Mouse (Mus musculus): ENCODE data around the gene Slit3.

DNA sequence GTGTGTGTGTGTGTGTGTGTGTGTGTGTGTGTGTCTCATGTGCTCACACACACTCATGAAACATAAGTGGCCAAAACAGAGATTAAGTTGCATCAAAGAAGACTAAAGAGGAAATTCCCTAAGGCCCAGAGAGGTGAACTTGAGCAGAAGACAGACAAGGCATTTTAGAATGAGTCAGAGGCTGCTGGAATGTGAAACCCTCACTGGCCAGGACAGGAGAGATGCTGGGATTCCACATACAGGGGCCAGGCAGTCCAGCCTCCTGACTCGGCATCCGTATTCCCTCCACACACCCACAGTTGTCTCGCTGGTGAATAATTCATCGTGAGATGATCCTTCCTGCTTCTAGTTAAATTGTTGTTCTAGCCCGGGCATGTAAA lies 352.6 kb downstream of the Slit3 start:
- TF ChIP-seq GATA1 (IDR thresholded peaks at IDR 0.05; ENCODE audit: low read length) (no peak), TAL1 (IDR thresholded peaks at IDR 0.05; ENCODE audit: low read length) (no peak)
